Mouse (Mus musculus) kidney, postnatal 0 days (tissue): ENCODE results near the gene Cd72. TPM values are rescaled to one million over a fixed set of nuclear protein-coding genes. Genes with fewer than 3 reads are reported as not detected.

Source experiments
- ATAC-seq: fragments of 200-750 bp; cut with Nextera tagmentation; replicated peaks from 2 replicates; pipeline ENCODE4 v1.8.0; 2017; ENCODE audit warnings: low read depth, moderate number of reproducible peaks, moderate TSS enrichment, moderate library complexity; ENCODE audit not compliant: low FRiP score
- DNase-seq: peaks from one replicate; pipeline ENCODE4 v3.0.0-alpha.2; 2016; ENCODE audit warnings: low spot score
- H3K27ac ChIP-seq: fragments of 300-500 bp; sonication (generic); 2 replicates; pipeline ENCODE4 v1.5.1; 2014; ENCODE audit warnings: mild to moderate bottlenecking
- H3K27me3 ChIP-seq: fragments of 300-500 bp; sonication (generic); 2 replicates; pipeline ENCODE4 v1.6.1; 2014; ENCODE audit warnings: low read length, mixed read lengths; ENCODE audit not compliant: insufficient read depth
- H3K36me3 ChIP-seq: fragments of 300-500 bp; sonication (generic); 2 replicates; pipeline ENCODE4 v1.6.1; 2014; ENCODE audit warnings: low read length, mixed read lengths; ENCODE audit not compliant: insufficient read depth
- H3K4me1 ChIP-seq: fragments of 300-500 bp; sonication (generic); replicated peaks from 2 replicates; pipeline ENCODE4 v1.6.1; 2014; ENCODE audit warnings: antibody characterized with exemption, low read length, mixed read lengths; ENCODE audit not compliant: insufficient read depth
- H3K4me2 ChIP-seq: fragments of 300-500 bp; sonication (generic); 2 replicates; pipeline ENCODE4 v1.6.1; 2014; ENCODE audit warnings: mild to moderate bottlenecking, low read length, moderate library complexity, mixed read lengths
- H3K4me3 ChIP-seq: fragments of 300-500 bp; sonication (generic); replicated peaks from 2 replicates; pipeline ENCODE4 v1.5.1; 2014; ENCODE audit warnings: low read depth, low read length
- H3K9ac ChIP-seq: fragments of 300-500 bp; sonication (generic); 2 replicates; pipeline ENCODE4 v1.6.1; 2014; ENCODE audit warnings: low read depth, low read length
- H3K9me3 ChIP-seq: fragments of 300-500 bp; sonication (generic); replicated peaks from 2 replicates; pipeline ENCODE4 v1.6.1; 2016; ENCODE audit warnings: low read length, inconsistent platforms, mixed read lengths
- CTCF ChIP-seq: IDR thresholded peaks from 2 replicates; pipeline ENCODE4 v1.5.1; 2016; ENCODE audit warnings: antibody characterized with exemption, low read depth, mild to moderate bottlenecking, moderate library complexity
- WGBS: fragments of 180-500 bp; shearing (Covaris S2); extraction: QIAGEN DNeasy Blood & Tissue Kit; methylation state at CpG from one replicate; pipeline ENCODE4 v1.1.7; 2014; 5-methylcytosine and 5-hydroxymethylcytosine counted together
- polyA plus RNA-seq: library from polyadenylated mRNA; unstranded; fragments of >200 nt; fragmentation: Nextera tagmentation; extraction: Ambion mirVana; gene quantifications from 2 replicates; pipeline ENCODE4 v1.2.1, GENCODE M21; 2015

Cd72 gene
- polyA plus RNA-seq, 1 experiment from 2014 or later: 5.0 TPM

DNA sequence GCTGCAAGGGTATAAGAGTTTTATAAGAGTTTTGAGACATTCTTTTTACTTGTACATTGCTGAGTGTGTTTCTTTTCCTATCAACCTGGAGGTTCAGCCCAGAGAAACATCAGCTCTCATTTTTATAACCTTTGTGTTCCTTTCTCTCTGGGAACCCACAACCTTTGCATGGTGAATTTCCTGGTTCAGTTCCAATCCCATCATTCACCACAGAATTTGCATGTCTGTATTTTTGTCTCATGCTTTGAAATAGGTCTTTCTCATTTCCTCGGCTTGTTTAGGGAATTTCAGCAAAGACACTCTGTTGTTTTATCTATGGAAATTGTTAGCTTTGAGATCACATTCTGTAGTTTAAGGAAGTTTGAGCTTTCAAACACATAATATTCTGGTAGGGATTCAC is 19.2 kb upstream of the Cd72 start:
- Histone ChIP-seq H3K27me3 (no peaks in the 10 kb centered on the region), H3K4me2 (no peak overlapping the region), H3K36me3 (no peaks in the 10 kb centered on the region), H3K9ac (no peak overlapping the region), H3K27ac (no peak overlapping the region), H3K9me3 (no peaks in the 10 kb centered on the region), H3K4me3 (no peak overlapping the region), H3K4me1 (no peaks in the 10 kb centered on the region)
- no peak for TF ChIP-seq CTCF
- WGBS: 76% methylated on average over 1 of the region's 1 CpGs
- DNase-seq (no peak), ATAC-seq (no peak)

DNA sequence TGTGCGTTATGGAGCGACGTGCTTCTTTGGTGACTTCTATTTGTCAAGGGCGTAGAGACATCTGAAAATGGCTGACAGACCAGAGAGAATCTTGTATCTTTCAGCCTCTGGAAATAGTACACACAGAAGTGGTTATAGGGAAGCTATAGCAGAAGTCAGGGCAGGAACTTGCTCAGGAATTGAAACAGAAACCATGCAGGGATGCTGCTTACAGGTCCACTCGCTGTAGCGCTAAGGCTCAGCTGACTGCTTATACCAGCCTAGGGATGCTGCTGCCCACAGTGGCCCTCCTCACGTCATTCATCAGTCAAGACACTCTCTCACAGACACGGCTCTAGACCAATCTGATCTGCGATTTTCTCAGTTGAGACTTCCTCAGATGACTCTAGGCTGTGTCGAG is 15.9 kb upstream of the Cd72 start:
- TF ChIP-seq CTCF: no peak
- DNase-seq: no peak
- Histone ChIP-seq H3K27ac (no peak overlapping the region), H3K27me3 (no peaks in the 10 kb centered on the region), H3K9me3 (no peaks in the 10 kb centered on the region), H3K36me3 (no peaks in the 10 kb centered on the region), H3K4me1 (no peaks in the 10 kb centered on the region), H3K4me2 (no peak overlapping the region), H3K9ac (no peak overlapping the region), H3K4me3 (no peak overlapping the region)
- WGBS: 89% methylated on average over 10 of the region's 10 CpGs
- no peak for ATAC-seq

GRCm38 (mm10) chr4:43466872-43467271 is 12.4 kb upstream of the Cd72 start:
- TF ChIP-seq CTCF: no peak
- DNase-seq (no peak), ATAC-seq (no peak)
- no peaks in the 10 kb centered on the region for H3K36me3 ChIP-seq
- H3K27ac ChIP-seq: no peak overlapping the region
- no peak overlapping the region for H3K9ac ChIP-seq
- no peaks in the 10 kb centered on the region for H3K9me3 ChIP-seq
- no peak overlapping the region for H3K4me3 ChIP-seq
- no peak overlapping the region for H3K4me2 ChIP-seq
- H3K4me1 ChIP-seq: no peaks in the 10 kb centered on the region
- no peaks in the 10 kb centered on the region for H3K27me3 ChIP-seq
- 89% methylated on average over 7 of the region's 7 CpGs for WGBS

DNA sequence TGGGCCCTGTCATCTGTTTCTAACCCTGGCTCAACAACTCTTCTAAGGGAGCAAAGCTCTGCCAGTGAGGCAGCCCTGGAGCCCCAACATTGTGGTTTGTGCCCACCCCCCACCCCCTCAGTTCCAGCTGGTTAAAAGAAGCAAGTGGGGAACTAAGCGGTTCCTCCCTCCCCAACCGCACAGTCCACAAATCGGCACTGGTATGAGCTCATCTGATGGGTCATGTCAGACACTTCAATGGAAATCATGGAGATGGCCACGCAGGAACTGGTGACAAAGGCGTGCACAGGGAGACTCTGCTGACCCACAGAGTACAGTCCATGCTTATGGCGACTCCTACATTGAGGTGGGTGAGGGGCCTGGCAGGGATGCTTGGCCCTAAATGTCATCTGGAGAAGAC is 11.5 kb upstream of the Cd72 start:
- H3K27ac ChIP-seq: no peak overlapping the region
- H3K9ac ChIP-seq: no peak overlapping the region
- no peaks in the 10 kb centered on the region for H3K9me3 ChIP-seq
- no peaks in the 10 kb centered on the region for H3K27me3 ChIP-seq
- ATAC-seq (no peak), DNase-seq (no peak)
- no peak overlapping the region for H3K4me3 ChIP-seq
- no peaks in the 10 kb centered on the region for H3K4me1 ChIP-seq
- H3K36me3 ChIP-seq: no peaks in the 10 kb centered on the region
- TF ChIP-seq CTCF: no peak
- H3K4me2 ChIP-seq: no peak overlapping the region
- 78% methylated on average over 6 of the region's 6 CpGs for WGBS

- no peak for TF ChIP-seq CTCF
- no peak overlapping the region for H3K9ac ChIP-seq
- H3K4me2 ChIP-seq: no peak overlapping the region
- no peak overlapping the region for H3K4me3 ChIP-seq
- H3K27me3 ChIP-seq: no peaks in the 10 kb centered on the region
- no peak overlapping the region for H3K27ac ChIP-seq
- DNase-seq (no peak), ATAC-seq (no peak)
- no peaks in the 10 kb centered on the region for H3K9me3 ChIP-seq
- no peaks in the 10 kb centered on the region for H3K4me1 ChIP-seq
- H3K36me3 ChIP-seq: no peaks in the 10 kb centered on the region
- 88% methylated on average over 5 of the region's 5 CpGs for WGBS
Observed at GRCm38 (mm10) chr4:43463102-43463501, 8.7 kb upstream of the Cd72 start.

GRCm38 (mm10) chr4:43457124-43457523 is 2.7 kb upstream of the Cd72 start:
- H3K36me3 ChIP-seq: no peaks in the 10 kb centered on the region
- H3K9me3 ChIP-seq: no peaks in the 10 kb centered on the region
- ATAC-seq: no peak
- H3K9ac ChIP-seq: no peak overlapping the region
- no peak overlapping the region for H3K27ac ChIP-seq
- 15% methylated on average over 8 of the region's 8 CpGs for WGBS
- peak; percentile 28 for DNase-seq
- no peak overlapping the region for H3K4me2 ChIP-seq
- H3K4me3 ChIP-seq: no peak overlapping the region
- TF ChIP-seq CTCF: no peak
- H3K27me3 ChIP-seq: no peaks in the 10 kb centered on the region
- H3K4me1 ChIP-seq: peaks cover 17% of the 10 kb centered on the region

- H3K36me3 ChIP-seq: no peaks in the 10 kb centered on the region
- no peak for DNase-seq
- no peaks in the 10 kb centered on the region for H3K9me3 ChIP-seq
- H3K4me2 ChIP-seq: no peak overlapping the region
- peaks cover 17% of the 10 kb centered on the region for H3K4me1 ChIP-seq
- H3K27ac ChIP-seq: no peak overlapping the region
- no peak overlapping the region for H3K4me3 ChIP-seq
- H3K27me3 ChIP-seq: no peaks in the 10 kb centered on the region
- no peak for TF ChIP-seq CTCF
- 46% methylated on average over 4 of the region's 4 CpGs for WGBS
- H3K9ac ChIP-seq: no peak overlapping the region
- no peak for ATAC-seq
Observed at GRCm38 (mm10) chr4:43456470-43456869, 2.0 kb upstream of the Cd72 start.
